Comparison of ENCODE assay signal across 8 mouse cellular contexts in the genomic region with DNA sequence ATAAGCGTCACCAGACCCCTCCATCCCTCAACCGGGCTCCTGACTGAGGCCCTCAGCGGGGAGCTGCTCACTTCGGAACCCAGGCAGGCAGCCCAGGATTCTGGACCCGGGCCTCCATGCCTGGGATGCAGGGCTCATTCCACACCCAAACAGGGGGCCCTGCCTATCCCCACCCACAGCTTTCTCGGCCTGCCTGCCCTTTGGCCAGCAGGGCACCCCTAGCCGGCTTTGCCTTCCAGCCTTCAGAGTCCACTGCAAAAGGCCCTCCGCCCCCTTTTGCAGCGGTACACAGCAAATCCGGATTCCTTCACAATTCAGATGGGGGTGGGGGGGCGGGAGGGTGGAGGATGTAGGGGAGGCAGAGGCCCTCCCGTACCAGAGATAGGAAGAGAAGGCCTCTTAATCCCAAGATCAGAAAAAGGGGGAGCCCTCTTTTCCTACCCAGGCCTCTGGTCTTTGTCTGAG. TPM values are rescaled to one million over a fixed set of nuclear protein-coding genes. Genes with fewer than 3 reads are reported as not detected.
DNase-seq lines count a peak whose midpoint lies in the region; ATAC-seq and TF ChIP-seq lines count a peak whose summit lies in the region.

No protein-coding gene starts in this region.

- no peaks in the 10 kb centered on the region for H3K9me3 ChIP-seq in forebrain, embryonic 11.5 days (ENCODE audit: control insufficient read depth, low read length)
- H3K9me3 ChIP-seq in midbrain, embryonic 16.5 days (replicated peaks; ENCODE audit: control insufficient read depth, low read length, poor library complexity, severe bottlenecking) = no peaks in the 10 kb centered on the region

- peak overlapping the region; percentile 79 for H3K9ac ChIP-seq in heart, adult 2 months (ENCODE audit: low read depth, low read length)
- H3K9ac ChIP-seq in forebrain, embryonic 11.5 days (ENCODE audit: low read length) = peak overlapping the region; percentile 82
- peak overlapping the region; percentile 89 for H3K9ac ChIP-seq in midbrain, embryonic 16.5 days (ENCODE audit: low read depth, low read length)

- WGBS in heart, adult 2 months = 33% methylated on average over 12 of the region's 12 CpGs
- WGBS in forebrain, embryonic 11.5 days = under 1% methylated on average over 12 of the region's 12 CpGs
- under 1% methylated on average over 12 of the region's 12 CpGs for WGBS in midbrain, embryonic 16.5 days

- no peaks in the 10 kb centered on the region for H3K27me3 ChIP-seq in heart, adult 2 months (ENCODE audit: control insufficient read depth, insufficient read depth, low read length)
- H3K27me3 ChIP-seq in forebrain, embryonic 11.5 days (ENCODE audit: control insufficient read depth, insufficient read depth, low read length) = no peaks in the 10 kb centered on the region
- H3K27me3 ChIP-seq in midbrain, embryonic 16.5 days (ENCODE audit: control insufficient read depth, insufficient read depth, low read depth, low read length) = no peaks in the 10 kb centered on the region

- H3K4me1 ChIP-seq in heart, adult 2 months (ENCODE audit: control insufficient read depth, insufficient read depth, low read length) = peaks cover 12% of the 10 kb centered on the region
- peaks cover 16% of the 10 kb centered on the region for H3K4me1 ChIP-seq in forebrain, embryonic 11.5 days (replicated peaks; ENCODE audit: control insufficient read depth, insufficient read depth, low read length)
- peaks cover 47% of the 10 kb centered on the region for H3K4me1 ChIP-seq in midbrain, embryonic 16.5 days (ENCODE audit: control insufficient read depth, insufficient read depth, low read length)

- peak; percentile 9 for ATAC-seq in forebrain, embryonic 11.5 days (replicated peaks; ENCODE audit: low FRiP score)
- peak; percentile 11; the same call in 1 of the 2 replicates for ATAC-seq in midbrain, embryonic 16.5 days
- no peak for ATAC-seq in granulocyte monocyte progenitor cell, adult 5-6 weeks (replicated peaks; ENCODE audit: poor library complexity, severe bottlenecking)

- no peaks in the 10 kb centered on the region for H3K36me3 ChIP-seq in heart, adult 2 months (ENCODE audit: control insufficient read depth, insufficient read depth, low read length)
- no peaks in the 10 kb centered on the region for H3K36me3 ChIP-seq in forebrain, embryonic 11.5 days (ENCODE audit: control insufficient read depth, insufficient read depth, low read length)
- no peaks in the 10 kb centered on the region; the same call in 1 of the 2 replicates for H3K36me3 ChIP-seq in midbrain, embryonic 16.5 days (ENCODE audit: control insufficient read depth, insufficient read depth, low read length)

- intact Hi-C loops in heart, adult 2 months (cut with DNase I) = loop anchor here (2.0 to 5.0 kb wide), 3 partner anchors 19 to 117 kb away; partner anchors contain the start of genes Ndufa4l2 and Zbtb39
- intact Hi-C loops in heart, postnatal 25 days (cut with DNase I) = no loop called here

- H3K4me3 ChIP-seq in heart, adult 2 months = peak overlapping the region; percentile 49
- peak overlapping the region; percentile 74 for H3K4me3 ChIP-seq in forebrain, embryonic 11.5 days (ENCODE audit: low read depth, low read length)
- peak overlapping the region; percentile 68 for H3K4me3 ChIP-seq in midbrain, embryonic 16.5 days (ENCODE audit: low read depth, low read length)

- TF ChIP-seq CTCF in heart, adult 2 months (IDR thresholded peaks at IDR 0.05) = no peak

- TF ChIP-seq EP300 in heart, adult 2 months (IDR thresholded peaks at IDR 0.05; ENCODE audit: insufficient read depth, low read depth, low read length) = no peak

- TF ChIP-seq POLR2A in heart, adult 2 months (IDR thresholded peaks at IDR 0.05; ENCODE audit: insufficient read depth, low read depth, low read length) = no peak

- peak; percentile 45 to 60 for DNase-seq in heart, adult 2 months
- no peak for DNase-seq in heart, postnatal 25 days (ENCODE audit: low spot score)
- DNase-seq in MN1 (ENCODE audit: low spot score) = peak; percentile 33
- peak; percentile 73 for DNase-seq in forebrain, embryonic 11.5 days (ENCODE audit: low spot score)
- peak; percentile 65 for DNase-seq in kidney, postnatal 10 days
- DNase-seq in urinary bladder, postnatal 14 days (ENCODE audit: low spot score) = no peak

- H3K4me2 ChIP-seq in forebrain, embryonic 11.5 days (ENCODE audit: low read depth, low read length, severe bottlenecking) = peak overlapping the region; percentile 47
- peak overlapping the region; percentile 96 for H3K4me2 ChIP-seq in midbrain, embryonic 16.5 days (ENCODE audit: low read length)

- no peaks in the 10 kb centered on the region for H3K79me2 ChIP-seq in heart, adult 2 months (replicated peaks; ENCODE audit: control insufficient read depth, insufficient read depth, low read length)

- H3K27ac ChIP-seq in heart, adult 2 months = peak overlapping the region; percentile 81
- peak overlapping the region; percentile 80 for H3K27ac ChIP-seq in forebrain, embryonic 11.5 days (ENCODE audit: low read depth, low read length)
- peak overlapping the region; percentile 85 for H3K27ac ChIP-seq in midbrain, embryonic 16.5 days (ENCODE audit: low read length)

RNA-seq across cellular contexts. Expression of gene Lrp1, which starts 1.0 kb away (rescaled TPM):
- total RNA-seq in heart, adult 2 months (2021) = 10 to 100 TPM; 74.0 to 79.5 TPM
- polyA plus RNA-seq in heart, adult 2 months (2012; rRNA removed) = 74.1 and 83.7 TPM in 2 replicates
- 10 to 100 TPM; 70.7 to 90.2 TPM for total RNA-seq in heart, postnatal 25 days (2021)
- polyA plus RNA-seq in forebrain, embryonic 11.5 days (2014; fragmentation: Nextera tagmentation; extraction: Ambion mirVana) = 71.2 and 75.0 TPM in 2 replicates
- 110 and 117 TPM in 2 replicates for polyA plus RNA-seq in midbrain, embryonic 16.5 days (2015; fragmentation: Nextera tagmentation; extraction: Ambion mirVana)
- 13.9 and 15.0 TPM in 2 replicates for total RNA-seq in granulocyte monocyte progenitor cell, adult 5-6 weeks (2014; fragmentation: Nextera tagmentation)
- 5.7 and 18.1 TPM in 2 replicates for total RNA-seq in granulocyte monocyte progenitor cell, adult 5-6 weeks (2017)

RNA-seq across cellular contexts. Expression of gene Stat6, which starts 22.8 kb away (rescaled TPM):
- total RNA-seq in heart, adult 2 months (2021) = 10 to 100 TPM; 43.7 to 43.9 TPM
- 49.5 and 61.7 TPM in 2 replicates for polyA plus RNA-seq in heart, adult 2 months (2012; rRNA removed)
- 10 to 100 TPM; 45.3 to 47.6 TPM for total RNA-seq in heart, postnatal 25 days (2021)
- 6.8 and 7.8 TPM in 2 replicates for polyA plus RNA-seq in forebrain, embryonic 11.5 days (2014; fragmentation: Nextera tagmentation; extraction: Ambion mirVana)
- polyA plus RNA-seq in midbrain, embryonic 16.5 days (2015; fragmentation: Nextera tagmentation; extraction: Ambion mirVana) = 4.4 and 5.4 TPM in 2 replicates
- total RNA-seq in granulocyte monocyte progenitor cell, adult 5-6 weeks (2014; fragmentation: Nextera tagmentation) = 71.6 and 82.1 TPM in 2 replicates
- total RNA-seq in granulocyte monocyte progenitor cell, adult 5-6 weeks (2017) = 46.0 and 67.5 TPM in 2 replicates

RNA-seq across cellular contexts. Expression of gene Nemp1, which starts 46.7 kb away (rescaled TPM):
- total RNA-seq in heart, adult 2 months (2021) = 1 to 10 TPM; 3.7 to 4.2 TPM
- polyA plus RNA-seq in heart, adult 2 months (2012; rRNA removed) = 2.2 and 4.0 TPM in 2 replicates
- 1 to 10 TPM; 3.4 to 4.4 TPM for total RNA-seq in heart, postnatal 25 days (2021)
- polyA plus RNA-seq in forebrain, embryonic 11.5 days (2014; fragmentation: Nextera tagmentation; extraction: Ambion mirVana) = 12.0 and 12.2 TPM in 2 replicates
- 3.2 TPM in 2 replicates for polyA plus RNA-seq in midbrain, embryonic 16.5 days (2015; fragmentation: Nextera tagmentation; extraction: Ambion mirVana)
- 14.7 and 18.9 TPM in 2 replicates for total RNA-seq in granulocyte monocyte progenitor cell, adult 5-6 weeks (2014; fragmentation: Nextera tagmentation)
- 21.7 TPM in 2 replicates for total RNA-seq in granulocyte monocyte progenitor cell, adult 5-6 weeks (2017)

RNA-seq across cellular contexts. Expression of gene Nab2, which starts 48.4 kb away (rescaled TPM):
- 1 to 10 TPM; 5.0 to 6.3 TPM for total RNA-seq in heart, adult 2 months (2021)
- polyA plus RNA-seq in heart, adult 2 months (2012; rRNA removed) = 10.0 and 11.2 TPM in 2 replicates
- total RNA-seq in heart, postnatal 25 days (2021) = 1 to 10 TPM; 5.6 to 7.0 TPM
- 4.9 and 5.5 TPM in 2 replicates for polyA plus RNA-seq in forebrain, embryonic 11.5 days (2014; fragmentation: Nextera tagmentation; extraction: Ambion mirVana)
- 1.6 and 2.1 TPM in 2 replicates for polyA plus RNA-seq in midbrain, embryonic 16.5 days (2015; fragmentation: Nextera tagmentation; extraction: Ambion mirVana)
- 7.3 and 11.4 TPM in 2 replicates for total RNA-seq in granulocyte monocyte progenitor cell, adult 5-6 weeks (2014; fragmentation: Nextera tagmentation)
- 2.6 and 4.7 TPM in 2 replicates for total RNA-seq in granulocyte monocyte progenitor cell, adult 5-6 weeks (2017)

Comparison
In these comparisons a context has a peak if more than half of its experiments do, and no peak if none do; other contexts are left out.
1. DNase-seq: peak in heart, adult 2 months (2 of 2), MN1 (single experiment), forebrain, embryonic 11.5 days (single experiment) and kidney, postnatal 10 days (single experiment); none in heart, postnatal 25 days (single experiment) and urinary bladder, postnatal 14 days (single experiment).
2. Peak in every context shown above with its lines, with median percentiles within 50 percentile points of each other: H3K27ac ChIP-seq, H3K4me3 ChIP-seq and H3K9ac ChIP-seq.